Mouse (Mus musculus): ENCODE measurements around the gene Ubxn10. TPM values are rescaled to one million over a fixed set of nuclear protein-coding genes. Genes with fewer than 3 reads are reported as not detected.

Ubxn10 gene
- total RNA-seq, 1 experiment from 2014 or later, result not detected

DNA sequence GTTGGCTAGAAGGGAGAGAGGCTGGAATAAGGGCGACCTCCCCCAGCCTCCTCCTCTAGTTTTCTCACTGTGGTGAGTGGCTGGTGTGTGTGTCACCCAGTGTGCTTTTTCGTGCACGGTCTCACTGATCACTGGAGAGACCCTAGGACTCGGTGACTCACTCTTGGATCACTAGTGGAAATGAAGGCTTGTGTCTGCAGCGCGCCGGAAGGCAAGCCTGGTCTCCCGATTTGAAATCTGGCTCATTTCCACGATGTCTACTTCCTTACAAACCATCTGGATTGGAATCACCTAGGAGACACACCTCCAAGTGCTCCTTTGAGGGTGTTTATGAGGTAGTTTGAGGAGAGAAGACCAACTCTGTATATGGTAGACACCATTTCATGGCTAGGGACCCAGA, 9.9 kb upstream of the Ubxn10 start:
- ATAC-seq (replicated peaks in 1 of 2; ENCODE audit: insufficient read depth in 1 of 2, low FRiP score in 2 of 2, low TSS enrichment in 1 of 2, low read depth in 1 of 2, poor library complexity in 2 of 2, severe bottlenecking in 2 of 2), result no peak

DNA sequence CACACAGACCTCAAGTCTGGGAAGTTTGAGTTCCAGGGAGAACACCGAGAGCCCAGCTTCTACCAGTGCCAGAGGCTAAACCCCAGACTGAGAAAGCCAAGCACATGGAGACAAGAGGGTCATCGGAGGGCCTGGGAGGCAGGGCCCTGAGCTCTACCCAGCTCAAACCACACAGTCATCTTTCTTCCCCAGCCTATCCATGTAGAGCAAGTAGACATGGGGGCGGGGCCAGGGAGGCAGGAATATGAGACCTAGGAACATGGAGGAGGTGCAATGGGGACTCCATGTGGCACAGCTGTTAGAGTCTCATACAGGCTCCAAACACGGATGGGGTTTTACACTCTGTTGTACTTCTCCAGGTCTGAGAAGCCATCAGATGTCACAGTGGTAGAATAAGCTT, 8.9 kb upstream of the Ubxn10 start:
- no peak for ATAC-seq (replicated peaks in 1 of 2; ENCODE audit: insufficient read depth in 1 of 2, low FRiP score in 2 of 2, low TSS enrichment in 1 of 2, low read depth in 1 of 2, poor library complexity in 2 of 2, severe bottlenecking in 2 of 2)

DNA sequence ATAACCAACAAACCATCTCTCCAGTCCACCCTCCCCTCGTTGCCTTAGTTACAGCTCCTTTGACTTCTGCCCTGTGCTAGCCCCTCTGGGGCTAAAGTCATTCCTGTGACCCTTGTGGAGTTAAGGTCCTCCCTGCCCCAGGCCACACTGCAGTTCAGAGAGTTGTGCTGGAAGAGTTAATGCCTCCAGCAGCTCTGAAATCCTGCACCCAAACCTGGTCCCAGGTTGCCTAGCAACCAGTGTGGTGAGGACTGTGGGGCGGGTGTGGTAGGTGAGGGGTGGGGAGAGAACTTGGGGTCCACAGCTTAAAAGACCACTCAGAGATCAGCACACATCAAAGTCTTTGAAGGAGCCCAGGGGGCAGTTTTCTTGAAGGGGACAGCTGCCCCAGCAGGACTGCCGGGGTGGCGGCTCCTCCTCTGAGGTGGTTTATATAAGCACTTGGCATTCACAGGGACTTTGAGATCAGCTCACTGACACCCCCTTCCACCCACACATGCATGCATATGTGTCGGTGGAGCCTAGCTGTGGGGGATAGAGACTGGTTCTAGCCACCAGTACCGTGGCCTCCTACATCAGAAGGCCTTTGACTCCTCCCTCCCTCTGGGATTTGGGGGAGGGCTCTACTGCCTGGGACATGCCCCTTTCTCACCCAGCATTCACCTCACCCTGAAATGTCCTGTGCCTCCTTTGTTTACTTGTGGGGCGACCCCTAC, 2.3 kb upstream of the Ubxn10 start:
- ATAC-seq (replicated peaks in 1 of 2; ENCODE audit: insufficient read depth in 1 of 2, low FRiP score in 2 of 2, low TSS enrichment in 1 of 2, low read depth in 1 of 2, poor library complexity in 2 of 2, severe bottlenecking in 2 of 2), result no peak

DNA sequence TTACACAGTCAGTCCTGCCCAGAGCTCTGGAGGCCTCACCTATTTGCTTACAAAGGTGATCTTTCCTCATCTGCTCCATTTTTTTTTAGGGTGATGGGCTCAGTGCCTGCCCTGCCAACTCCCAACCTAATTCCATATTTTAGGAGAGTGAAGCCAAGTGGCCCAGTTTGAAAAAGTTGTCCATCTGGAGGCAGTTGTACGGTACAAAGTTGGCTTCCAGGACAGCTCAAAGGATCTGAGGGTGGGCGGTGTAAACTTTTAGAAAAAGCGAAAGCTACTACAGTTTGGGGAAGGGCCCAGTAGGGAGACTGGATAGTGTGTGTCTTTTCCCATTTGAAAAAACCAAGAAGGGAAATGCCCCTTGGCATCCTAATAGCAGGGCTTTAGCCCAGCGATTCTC, 2.1 kb downstream of the Ubxn10 start:
- ATAC-seq (replicated peaks in 1 of 2; ENCODE audit: insufficient read depth in 1 of 2, low FRiP score in 2 of 2, low TSS enrichment in 1 of 2, low read depth in 1 of 2, poor library complexity in 2 of 2, severe bottlenecking in 2 of 2), result no peak

DNA sequence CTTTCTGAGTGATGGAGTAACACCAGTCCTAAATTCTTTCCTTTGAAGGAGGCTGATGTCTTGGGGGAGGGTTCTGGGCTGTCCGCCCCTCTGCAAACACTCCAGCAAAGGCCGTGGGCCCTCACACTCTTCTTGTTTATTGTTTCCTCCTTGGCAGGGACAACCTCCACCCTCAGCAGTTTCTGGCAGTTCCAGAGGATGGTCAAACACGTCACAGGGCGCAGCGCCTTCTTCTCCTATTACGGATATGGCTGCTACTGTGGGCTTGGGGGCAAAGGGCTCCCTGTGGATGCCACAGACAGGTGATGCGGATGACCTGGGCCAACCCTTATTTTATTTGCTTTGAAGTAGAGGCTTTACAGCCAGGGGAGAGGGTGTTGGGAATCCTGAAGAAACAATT, 2.9 kb downstream of the Ubxn10 start:
- ATAC-seq (replicated peaks in 1 of 2; ENCODE audit: insufficient read depth in 1 of 2, low FRiP score in 2 of 2, low TSS enrichment in 1 of 2, low read depth in 1 of 2, poor library complexity in 2 of 2, severe bottlenecking in 2 of 2), result no peak

DNA sequence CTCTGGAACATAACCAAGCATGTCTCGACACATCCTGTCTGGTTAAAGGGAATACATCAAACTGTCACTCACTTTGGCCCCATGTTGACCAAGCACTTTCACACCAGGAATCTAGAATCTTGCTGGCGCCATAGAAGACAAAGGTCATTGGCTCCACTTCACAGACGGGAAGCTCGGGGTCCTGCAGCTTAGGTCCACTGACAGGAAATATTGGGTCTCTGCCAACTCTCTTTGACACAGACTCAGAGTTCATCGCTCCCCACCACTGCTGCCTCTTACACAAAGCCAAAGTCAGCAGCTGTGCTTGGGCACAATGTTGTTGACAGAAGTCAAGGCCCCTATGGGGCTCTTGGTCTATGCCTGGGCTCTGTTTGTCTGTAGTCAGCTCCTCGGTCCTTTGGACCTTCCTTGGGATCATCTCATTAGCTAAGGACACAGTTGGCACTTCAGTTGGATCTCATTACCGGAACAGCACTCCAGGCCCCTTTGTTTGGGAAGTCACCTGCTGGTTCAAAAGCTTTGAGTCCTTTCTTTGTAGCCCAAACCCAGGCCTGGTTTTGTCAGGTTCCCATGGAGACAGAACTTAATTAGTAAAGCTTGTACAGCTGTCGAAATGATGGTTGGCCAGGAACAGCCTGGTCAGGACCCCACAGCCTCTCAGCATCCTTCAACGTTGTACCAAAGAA, 7.8 kb downstream of the Ubxn10 start:
- no peak for ATAC-seq (replicated peaks in 1 of 2; ENCODE audit: insufficient read depth in 1 of 2, low FRiP score in 2 of 2, low TSS enrichment in 1 of 2, low read depth in 1 of 2, poor library complexity in 2 of 2, severe bottlenecking in 2 of 2)

DNA sequence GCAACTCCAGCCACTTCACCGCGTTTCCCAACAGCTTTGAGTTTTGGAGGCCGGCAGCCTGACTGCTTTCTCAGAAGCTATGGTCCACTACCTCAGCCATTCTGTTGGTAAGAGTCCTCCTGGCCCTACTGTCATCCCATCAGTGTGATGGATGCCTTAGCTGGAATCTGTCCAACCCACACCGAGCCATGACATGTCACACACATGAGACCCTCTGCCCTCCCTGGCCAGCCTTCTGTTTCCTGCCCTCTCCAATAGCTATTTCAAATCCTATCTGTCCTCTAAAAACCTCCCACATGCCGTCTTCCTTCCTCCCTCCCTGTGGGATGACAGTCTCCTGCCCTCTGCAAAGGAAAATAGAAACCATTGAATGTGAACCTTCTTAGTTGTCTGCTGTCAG, 11.2 kb downstream of the Ubxn10 start:
- ATAC-seq (replicated peaks in 1 of 2; ENCODE audit: insufficient read depth in 1 of 2, low FRiP score in 2 of 2, low TSS enrichment in 1 of 2, low read depth in 1 of 2, poor library complexity in 2 of 2, severe bottlenecking in 2 of 2), result no peak

DNA sequence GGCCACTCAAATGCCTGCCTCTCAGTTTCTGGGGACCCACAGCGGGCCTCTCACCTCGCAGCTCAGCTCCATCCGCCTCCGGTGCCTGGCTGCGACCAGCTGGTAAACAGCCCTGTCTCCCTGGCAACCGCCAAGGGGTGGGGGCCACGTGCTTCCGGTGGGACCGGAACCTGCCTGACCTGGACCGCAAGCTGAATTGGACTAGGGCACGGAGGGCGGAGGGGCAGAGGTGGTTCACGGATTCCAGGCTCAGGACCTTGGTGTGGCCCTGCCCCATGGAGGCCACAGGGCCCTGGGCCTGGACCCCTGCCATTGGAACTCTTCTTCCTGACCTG, 11.9 kb downstream of the Ubxn10 start:
- ATAC-seq (replicated peaks in 1 of 2; ENCODE audit: insufficient read depth in 1 of 2, low FRiP score in 2 of 2, low TSS enrichment in 1 of 2, low read depth in 1 of 2, poor library complexity in 2 of 2, severe bottlenecking in 2 of 2), result peak; percentile 52 to 54; a peak in 3 of 4 replicates

DNA sequence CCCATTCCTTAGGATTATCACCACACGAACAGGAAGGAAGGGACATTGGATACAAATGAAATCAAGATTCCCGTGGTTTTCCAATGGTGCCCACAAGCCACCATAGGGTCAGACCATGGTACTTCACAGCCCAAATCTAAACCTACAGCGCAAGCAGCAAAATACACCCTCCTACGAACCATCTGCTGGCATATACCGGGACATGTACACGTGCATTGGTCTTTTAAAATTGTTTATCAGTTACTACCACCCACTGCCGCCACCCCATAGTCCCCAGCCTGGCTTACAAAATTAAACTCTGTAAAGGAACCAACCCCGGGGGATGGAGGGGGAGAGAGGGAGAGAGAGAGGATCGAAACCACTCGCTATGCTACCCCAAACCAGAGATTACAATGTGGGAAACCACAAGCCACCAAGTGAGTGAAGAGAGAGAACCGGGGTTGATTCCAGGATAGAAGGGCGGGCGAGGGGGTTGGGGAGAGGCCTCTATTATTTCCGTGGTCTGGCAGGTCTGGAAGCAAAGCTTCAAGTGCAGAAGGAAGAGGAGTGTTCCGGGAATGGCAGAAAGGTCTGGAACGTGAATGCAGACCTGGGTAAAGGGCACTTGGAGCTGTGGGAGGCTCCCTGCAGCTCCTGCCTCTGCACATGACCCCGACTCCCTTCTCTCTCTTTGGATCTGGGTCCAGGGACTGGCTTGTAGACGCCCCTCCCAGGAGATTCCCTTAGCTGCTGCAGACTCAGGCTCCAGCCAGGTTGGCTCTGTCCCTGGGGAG, 12.4 kb downstream of the Ubxn10 start, which contains the start of gene Pla2g2c:
TSS of gene Pla2g2c (plus strand) at position 439 of the 773 bp plus-strand sequence.
- peak; percentile 46 to 65; a peak in 3 of 4 replicates for ATAC-seq (replicated peaks in 1 of 2; ENCODE audit: insufficient read depth in 1 of 2, low FRiP score in 2 of 2, low TSS enrichment in 1 of 2, low read depth in 1 of 2, poor library complexity in 2 of 2, severe bottlenecking in 2 of 2)

DNA sequence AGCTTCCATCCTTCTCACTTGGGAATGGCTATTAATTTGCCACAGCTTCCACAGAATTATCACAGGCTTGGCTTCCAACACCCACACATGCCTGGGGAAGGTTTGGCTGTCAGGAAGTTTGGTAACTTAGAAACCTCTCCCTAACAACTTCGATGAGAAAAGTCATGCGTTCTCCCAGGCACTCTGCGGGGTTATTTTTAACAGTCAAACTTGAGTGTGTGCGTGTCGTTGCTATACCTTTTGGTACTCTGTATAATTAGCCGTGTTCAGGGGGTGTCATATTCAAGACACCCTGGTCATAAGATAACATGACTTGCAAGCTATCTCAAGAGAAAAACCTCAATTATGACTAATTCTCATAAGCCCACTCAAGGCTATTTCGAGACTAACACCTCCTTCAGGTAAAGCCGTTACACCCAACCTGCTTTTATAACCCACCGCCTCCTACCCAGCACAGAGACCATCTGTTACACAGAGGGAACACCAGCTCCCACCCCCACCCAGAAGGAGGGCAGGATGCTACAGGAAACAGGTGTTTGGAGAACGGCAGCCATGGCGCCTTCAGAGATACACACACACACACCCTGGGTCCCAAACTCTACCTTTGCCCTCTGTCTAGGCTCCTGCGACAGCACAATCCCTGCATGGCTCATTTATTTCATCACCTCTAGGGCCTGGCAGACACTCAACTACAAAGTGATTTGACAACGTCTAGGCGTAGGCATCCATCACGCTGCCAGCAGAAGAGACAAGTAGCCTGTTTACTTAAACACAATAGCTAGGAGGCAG, 13.3 kb downstream of the Ubxn10 start:
- ATAC-seq (replicated peaks in 1 of 2; ENCODE audit: insufficient read depth in 1 of 2, low FRiP score in 2 of 2, low TSS enrichment in 1 of 2, low read depth in 1 of 2, poor library complexity in 2 of 2, severe bottlenecking in 2 of 2), result no peak

DNA sequence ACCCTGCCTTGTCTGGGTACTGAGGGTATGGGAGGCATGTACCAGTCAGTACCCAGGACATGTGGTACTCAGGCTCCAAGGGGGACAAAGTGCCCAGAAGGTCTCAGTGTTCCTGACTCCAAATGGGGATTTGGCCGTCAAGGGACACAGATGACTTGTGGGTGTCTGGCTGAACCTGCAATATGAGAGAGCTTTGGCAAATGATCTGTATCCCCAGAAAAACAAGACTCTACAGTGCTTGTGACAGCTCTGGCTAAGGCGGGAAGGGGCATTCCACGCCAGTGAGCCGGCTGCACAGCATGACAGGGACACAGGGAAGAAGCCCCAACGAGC, 17.7 kb downstream of the Ubxn10 start:
- no peak for ATAC-seq (replicated peaks in 1 of 2; ENCODE audit: insufficient read depth in 1 of 2, low FRiP score in 2 of 2, low TSS enrichment in 1 of 2, low read depth in 1 of 2, poor library complexity in 2 of 2, severe bottlenecking in 2 of 2)

DNA sequence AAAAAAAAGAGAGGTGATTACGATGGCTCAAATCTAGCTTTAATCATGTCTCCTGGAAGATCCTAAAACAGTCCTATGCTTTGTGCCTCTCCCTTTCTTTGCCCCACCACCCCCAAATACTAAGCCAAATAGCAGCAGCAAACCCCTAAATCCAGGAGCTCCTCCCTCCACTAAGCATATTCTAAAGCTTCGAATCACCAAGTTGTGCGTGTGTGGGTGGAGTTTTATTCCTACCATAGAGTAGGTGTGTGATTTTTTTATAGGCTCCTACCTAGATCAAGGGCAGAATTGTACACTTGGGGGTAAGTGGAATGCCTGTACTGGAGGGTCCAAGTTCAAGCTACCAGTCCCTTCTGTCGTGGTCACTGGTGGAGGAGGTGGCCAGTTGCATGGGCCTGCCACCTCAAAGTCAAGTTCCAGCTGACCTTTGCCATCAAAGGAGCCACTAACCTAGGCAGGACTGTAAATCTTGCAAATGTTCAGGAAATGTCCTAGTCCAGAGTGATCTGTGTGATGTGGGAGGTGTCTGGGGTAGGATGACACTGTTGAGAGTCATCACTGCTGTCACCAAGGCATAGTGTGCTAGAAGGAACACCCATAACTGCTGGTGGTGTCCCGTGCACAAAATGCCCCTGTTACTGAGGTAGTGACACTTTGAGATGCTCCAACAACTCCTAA, 18.2 kb downstream of the Ubxn10 start:
- ATAC-seq (replicated peaks in 1 of 2; ENCODE audit: insufficient read depth in 1 of 2, low FRiP score in 2 of 2, low TSS enrichment in 1 of 2, low read depth in 1 of 2, poor library complexity in 2 of 2, severe bottlenecking in 2 of 2), result no peak

DNA sequence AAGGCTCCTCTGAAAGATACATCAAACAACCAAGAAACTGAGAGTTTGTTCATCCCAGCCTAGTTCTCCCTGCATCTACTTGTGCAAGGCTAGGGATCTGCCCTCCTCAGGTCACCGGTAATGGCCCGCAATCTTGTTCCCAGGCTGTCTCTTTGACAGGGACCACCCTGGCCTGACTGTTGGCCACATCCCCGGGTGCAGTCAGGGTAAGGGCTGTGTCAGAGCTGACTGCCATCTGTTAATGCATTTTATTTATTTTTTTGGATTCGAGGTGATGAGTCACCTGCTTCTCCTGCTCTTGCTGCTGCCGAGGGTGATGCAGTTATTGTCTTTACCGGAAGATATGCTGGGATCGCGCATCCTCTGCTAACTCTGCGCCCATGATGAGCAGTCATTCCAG, 20.3 kb downstream of the Ubxn10 start:
- ATAC-seq (replicated peaks in 1 of 2; ENCODE audit: insufficient read depth in 1 of 2, low FRiP score in 2 of 2, low TSS enrichment in 1 of 2, low read depth in 1 of 2, poor library complexity in 2 of 2, severe bottlenecking in 2 of 2), result no peak

DNA sequence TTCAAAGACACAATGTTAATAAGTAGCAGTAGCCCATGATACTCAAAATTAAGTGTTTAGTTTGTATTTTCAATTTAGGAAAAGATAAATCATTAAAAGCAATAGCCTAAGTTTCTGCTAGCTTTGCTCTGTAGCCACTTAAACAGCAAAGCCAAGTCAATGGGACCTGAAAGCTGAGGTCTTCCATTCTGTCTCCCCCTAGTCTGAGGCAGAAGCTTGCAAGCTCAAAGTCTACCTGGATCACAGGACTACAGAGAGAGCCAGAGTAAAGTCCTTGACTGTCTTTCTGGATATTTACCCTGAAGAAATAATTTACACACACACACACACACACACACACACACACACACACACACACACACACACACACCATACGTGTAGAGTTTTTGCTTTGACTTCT, 22.8 kb downstream of the Ubxn10 start:
- no peak for ATAC-seq (replicated peaks in 1 of 2; ENCODE audit: insufficient read depth in 1 of 2, low FRiP score in 2 of 2, low TSS enrichment in 1 of 2, low read depth in 1 of 2, poor library complexity in 2 of 2, severe bottlenecking in 2 of 2)

DNA sequence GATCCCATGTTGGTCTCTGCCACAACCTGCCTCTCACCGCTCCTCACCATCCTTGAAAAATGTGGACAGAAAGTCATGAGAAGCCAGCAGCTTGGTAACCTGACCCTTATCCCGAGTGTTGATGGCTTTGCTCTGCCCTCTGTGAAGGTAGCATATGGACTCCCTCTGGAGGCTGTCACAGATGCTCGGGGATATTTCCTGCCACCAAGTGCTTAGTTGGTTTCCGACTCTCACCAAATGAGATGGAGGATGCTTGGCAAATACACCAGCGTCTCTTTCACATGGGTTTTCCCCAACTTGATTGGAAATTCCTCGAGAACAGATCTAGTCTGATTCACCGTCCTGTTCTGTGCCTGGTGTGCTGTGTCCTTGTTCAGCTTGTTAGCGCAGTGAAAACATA, 24.3 kb downstream of the Ubxn10 start:
- ATAC-seq (replicated peaks in 1 of 2; ENCODE audit: insufficient read depth in 1 of 2, low FRiP score in 2 of 2, low TSS enrichment in 1 of 2, low read depth in 1 of 2, poor library complexity in 2 of 2, severe bottlenecking in 2 of 2), result no peak

DNA sequence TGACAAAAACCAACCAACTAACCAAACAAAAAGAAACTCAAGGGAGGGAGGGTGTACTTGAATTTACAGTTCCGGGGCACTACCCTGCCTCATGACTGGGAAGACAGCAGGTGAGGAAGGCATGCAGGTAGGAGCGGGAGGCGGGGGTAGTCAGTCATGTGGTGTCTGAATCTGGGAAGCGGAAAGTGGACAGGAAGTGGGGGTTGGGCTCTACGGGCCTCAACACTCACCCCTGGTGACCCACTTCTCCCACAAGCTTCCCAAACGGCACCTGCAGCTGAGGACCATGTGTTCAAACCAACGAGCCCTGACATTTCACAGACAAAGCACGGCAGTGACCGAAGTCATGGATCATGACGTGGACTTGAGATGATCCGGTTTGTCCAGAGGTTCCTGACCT, 24.9 kb downstream of the Ubxn10 start:
- no peak for ATAC-seq (replicated peaks in 1 of 2; ENCODE audit: insufficient read depth in 1 of 2, low FRiP score in 2 of 2, low TSS enrichment in 1 of 2, low read depth in 1 of 2, poor library complexity in 2 of 2, severe bottlenecking in 2 of 2)

DNA sequence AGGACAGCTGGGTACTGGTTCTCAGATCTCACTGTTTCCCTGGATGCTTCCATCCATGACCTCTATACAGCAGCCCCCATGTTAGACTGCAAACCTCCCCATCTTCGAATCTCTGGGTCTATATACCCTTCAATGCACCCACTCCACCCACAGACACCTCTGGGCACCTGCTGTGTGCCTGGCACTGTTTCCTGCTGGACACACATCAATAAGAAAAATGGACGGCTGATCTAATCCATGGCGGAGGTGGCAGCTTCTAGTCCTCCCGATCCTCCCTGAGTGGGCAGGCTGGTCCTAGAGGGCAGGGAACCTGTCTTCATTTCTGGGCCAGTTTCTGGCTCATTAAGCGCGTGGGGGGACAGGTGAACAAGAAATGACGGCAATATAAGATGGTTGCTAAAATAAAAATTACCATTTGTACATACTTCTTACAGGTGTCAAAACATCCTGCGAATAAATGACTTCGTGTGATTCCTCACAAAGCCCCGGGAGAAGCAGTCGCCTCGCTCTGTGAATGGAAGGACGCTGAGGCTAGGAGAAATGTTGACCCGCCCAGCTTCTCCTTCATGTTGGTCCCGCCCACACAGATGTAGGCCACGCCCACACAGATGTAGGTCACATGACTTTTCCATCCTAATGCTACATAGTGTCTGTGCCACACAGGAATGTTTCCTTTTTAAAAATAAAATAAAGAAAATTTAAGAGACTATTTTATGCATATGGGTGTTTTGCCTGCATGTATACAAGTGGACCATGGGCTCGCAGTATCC, 25.7 kb downstream of the Ubxn10 start:
- no peak for ATAC-seq (replicated peaks in 1 of 2; ENCODE audit: insufficient read depth in 1 of 2, low FRiP score in 2 of 2, low TSS enrichment in 1 of 2, low read depth in 1 of 2, poor library complexity in 2 of 2, severe bottlenecking in 2 of 2)

Measured in hematopoietic stem cell, adult 5-6 weeks (primary cell).